Mouse (Mus musculus) lung, postnatal 25 days (tissue): ENCODE data around the gene Grm3.

Source experiments
- DNase-seq: peaks from one replicate; pipeline ENCODE4 v3.0.0; 2022; ENCODE audit warnings: low spot score

The Grm3 gene

GRCm38 (mm10) chr5:9623095-9623459, 101.9 kb downstream of the Grm3 start:
- DNase-seq: no peak

GRCm38 (mm10) chr5:9622264-9623094, 102.5 kb downstream of the Grm3 start:
- no peak for DNase-seq

- no peak for DNase-seq
Observed at GRCm38 (mm10) chr5:9621417-9622067, 103.4 kb downstream of the Grm3 start.

GRCm38 (mm10) chr5:9579021-9579420, 145.9 kb downstream of the Grm3 start:
- no peak for DNase-seq

- DNase-seq: no peak
Observed at GRCm38 (mm10) chr5:9578571-9578970, 146.4 kb downstream of the Grm3 start.

- DNase-seq: no peak
Observed at GRCm38 (mm10) chr5:9570946-9571345, 154.0 kb downstream of the Grm3 start.

GRCm38 (mm10) chr5:9557706-9558105, 167.3 kb downstream of the Grm3 start:
- DNase-seq: no peak

GRCm38 (mm10) chr5:9540822-9541557, 184.0 kb downstream of the Grm3 start:
- no peak for DNase-seq

- no peak for DNase-seq
Observed at GRCm38 (mm10) chr5:9525507-9525906, 199.5 kb downstream of the Grm3 start.

- DNase-seq: no peak
Observed at GRCm38 (mm10) chr5:9511027-9511426, 213.9 kb downstream of the Grm3 start.

- DNase-seq: no peak
Observed at GRCm38 (mm10) chr5:9497235-9497634, 227.7 kb downstream of the Grm3 start.

GRCm38 (mm10) chr5:9495456-9495855, 229.5 kb downstream of the Grm3 start:
- DNase-seq: no peak

- DNase-seq: no peak
Observed at GRCm38 (mm10) chr5:9477587-9477986, 247.4 kb downstream of the Grm3 start.

GRCm38 (mm10) chr5:9453298-9453697, 271.7 kb downstream of the Grm3 start:
- DNase-seq: no peak

- no peak for DNase-seq
Observed at GRCm38 (mm10) chr5:9449570-9449969, 275.4 kb downstream of the Grm3 start.

GRCm38 (mm10) chr5:9448931-9449330, 276.0 kb downstream of the Grm3 start:
- no peak for DNase-seq

GRCm38 (mm10) chr5:9446146-9446545, 278.8 kb downstream of the Grm3 start:
- DNase-seq: no peak
